Mouse (Mus musculus): ENCODE data around the gene Olfr646. TPM values are rescaled to one million over a fixed set of nuclear protein-coding genes. Genes with fewer than 3 reads are reported as not detected.

Olfr646 gene
- polyA plus RNA-seq, 1 experiment from 2014 or later = not detected

- Histone ChIP-seq H3K4me2 (ENCODE audit: low read length) (no peak within 1 kb of the TSS), H3K27ac (ENCODE audit: low read depth, low read length) (no peak within 1 kb of the TSS), H3K36me3 (ENCODE audit: control insufficient read depth, insufficient read depth, low read length) (no peaks in the 10 kb centered on the region), H3K9me3 (ENCODE audit: control insufficient read depth, low read length) (no peaks in the 10 kb centered on the region), H3K27me3 (replicated peaks; ENCODE audit: control insufficient read depth, insufficient read depth, low read length) (no peaks in the 10 kb centered on the region), H3K9ac (ENCODE audit: low read depth, low read length) (no peak within 1 kb of the TSS), H3K4me3 (ENCODE audit: low read length) (no peak within 1 kb of the TSS), H3K4me1 (ENCODE audit: control insufficient read depth, insufficient read depth, low read depth, low read length) (no peaks in the 10 kb centered on the region)
- ATAC-seq = no peak
- 93% methylated on average over 2 of the region's 2 CpGs for WGBS
Measured at GRCm38 (mm10) chr7:104150456-104150855, 45.8 kb downstream of the Olfr646 start, which contains the start of gene Ubqlnl. TSS of gene Ubqlnl (minus strand) at chr7:104150556.

Other genes with a start within 250 kb of the Olfr646 start
- gene Olfr66, start 218.6 kb upstream of the Olfr646 start, polyA plus RNA-seq (2015; fragmentation: Nextera tagmentation; extraction: Ambion mirVana) = not detected in 2 replicates
- gene Olfr64, start 210.4 kb upstream of the Olfr646 start, polyA plus RNA-seq (2015; fragmentation: Nextera tagmentation; extraction: Ambion mirVana) = not detected in 2 replicates
- gene Olfr65, start 201.4 kb upstream of the Olfr646 start, polyA plus RNA-seq (2015; fragmentation: Nextera tagmentation; extraction: Ambion mirVana) = not detected in 2 replicates
- not detected in 2 replicates for gene Olfr631, start 176.0 kb upstream of the Olfr646 start, polyA plus RNA-seq (2015; fragmentation: Nextera tagmentation; extraction: Ambion mirVana)
- not detected in 2 replicates for gene Olfr632, start 170.5 kb upstream of the Olfr646 start, polyA plus RNA-seq (2015; fragmentation: Nextera tagmentation; extraction: Ambion mirVana)
- not detected in 2 replicates for gene Olfr633, start 160.4 kb upstream of the Olfr646 start, polyA plus RNA-seq (2015; fragmentation: Nextera tagmentation; extraction: Ambion mirVana)
- not detected in 2 replicates for gene Olfr635, start 133.7 kb upstream of the Olfr646 start, polyA plus RNA-seq (2015; fragmentation: Nextera tagmentation; extraction: Ambion mirVana)
- gene Olfr638, start 106.1 kb upstream of the Olfr646 start, polyA plus RNA-seq (2015; fragmentation: Nextera tagmentation; extraction: Ambion mirVana) = not detected in 2 replicates
- gene Olfr639, start 87.6 kb upstream of the Olfr646 start, polyA plus RNA-seq (2015; fragmentation: Nextera tagmentation; extraction: Ambion mirVana) = 0.03 TPM in 1 of 2 replicates, not detected in the other
- not detected in 2 replicates for gene Olfr640, start 79.3 kb upstream of the Olfr646 start, polyA plus RNA-seq (2015; fragmentation: Nextera tagmentation; extraction: Ambion mirVana)
- gene Olfr641, start 69.4 kb upstream of the Olfr646 start, polyA plus RNA-seq (2015; fragmentation: Nextera tagmentation; extraction: Ambion mirVana) = not detected in 2 replicates
- gene Olfr642, start 52.2 kb upstream of the Olfr646 start, polyA plus RNA-seq (2015; fragmentation: Nextera tagmentation; extraction: Ambion mirVana) = not detected in 2 replicates
- not detected in 2 replicates for gene 4930516K23Rik, start 43.4 kb upstream of the Olfr646 start, polyA plus RNA-seq (2015; fragmentation: Nextera tagmentation; extraction: Ambion mirVana)
- not detected in 2 replicates for gene Olfr644, start 33.0 kb upstream of the Olfr646 start, polyA plus RNA-seq (2015; fragmentation: Nextera tagmentation; extraction: Ambion mirVana)
- not detected in 2 replicates for gene Olfr645, start 19.4 kb upstream of the Olfr646 start, polyA plus RNA-seq (2015; fragmentation: Nextera tagmentation; extraction: Ambion mirVana)
- gene Ubqln5, start 25.0 kb downstream of the Olfr646 start, polyA plus RNA-seq (2015; fragmentation: Nextera tagmentation; extraction: Ambion mirVana) = not detected in 2 replicates
- gene Olfr643, start 32.5 kb downstream of the Olfr646 start, polyA plus RNA-seq (2015; fragmentation: Nextera tagmentation; extraction: Ambion mirVana) = not detected in 2 replicates
- not detected in 2 replicates for gene Ubqln3, start 38.4 kb downstream of the Olfr646 start, polyA plus RNA-seq (2015; fragmentation: Nextera tagmentation; extraction: Ambion mirVana)
- not detected in 2 replicates for gene Ubqlnl, start 45.7 kb downstream of the Olfr646 start, polyA plus RNA-seq (2015; fragmentation: Nextera tagmentation; extraction: Ambion mirVana)
- gene Olfm5, start 60.0 kb downstream of the Olfr646 start, polyA plus RNA-seq (2015; fragmentation: Nextera tagmentation; extraction: Ambion mirVana) = not detected in 2 replicates
- gene Olfr648, start 78.5 kb downstream of the Olfr646 start, polyA plus RNA-seq (2015; fragmentation: Nextera tagmentation; extraction: Ambion mirVana) = 0.45 and 0.54 TPM in 2 replicates
- gene Olfr649, start 91.1 kb downstream of the Olfr646 start, polyA plus RNA-seq (2015; fragmentation: Nextera tagmentation; extraction: Ambion mirVana) = not detected in 2 replicates
- gene Trim6, start 113.9 kb downstream of the Olfr646 start, polyA plus RNA-seq (2015; fragmentation: Nextera tagmentation; extraction: Ambion mirVana) = 0.30 and 0.41 TPM in 2 replicates
- 0.97 and 1.2 TPM in 2 replicates for gene Trim34a, start 139.6 kb downstream of the Olfr646 start, polyA plus RNA-seq (2015; fragmentation: Nextera tagmentation; extraction: Ambion mirVana)
- gene Trim5, start 183.2 kb downstream of the Olfr646 start, polyA plus RNA-seq (2015; fragmentation: Nextera tagmentation; extraction: Ambion mirVana) = 0.21 and 0.24 TPM in 2 replicates
- gene Trim12a, start 210.6 kb downstream of the Olfr646 start, polyA plus RNA-seq (2015; fragmentation: Nextera tagmentation; extraction: Ambion mirVana) = 1.7 and 2.1 TPM in 2 replicates
- not detected in 2 replicates for gene Trim34b, start 224.6 kb downstream of the Olfr646 start, polyA plus RNA-seq (2015; fragmentation: Nextera tagmentation; extraction: Ambion mirVana)
- gene Trim12c, start 248.5 kb downstream of the Olfr646 start, polyA plus RNA-seq (2015; fragmentation: Nextera tagmentation; extraction: Ambion mirVana) = 1.2 and 1.4 TPM in 2 replicates